Mouse (Mus musculus): Measurements from ENCODE around the gene Clta.

Clta gene

GRCm38 (mm10) chr4:44004126-44004525, at the start of gene Clta:
TSS of gene Clta (plus strand) at chr4:44004452.
- no peak for DNase-seq

GRCm38 (mm10) chr4:43957292-43957845, 46.9 kb upstream of the Clta start, which contains the start of gene Glipr2:
TSS of gene Glipr2 (plus strand) at chr4:43957401.
- peak in 1 of 2 experiments; percentile 41 for DNase-seq

GRCm38 (mm10) chr4:43957846-43958461, 46.3 kb upstream of the Clta start:
- no peak for DNase-seq

GRCm38 (mm10) chr4:43959523-43960179, 44.6 kb upstream of the Clta start:
- DNase-seq, result no peak

GRCm38 (mm10) chr4:43960207-43960606, 44.0 kb upstream of the Clta start:
- DNase-seq, result no peak

- DNase-seq, result no peak
These were observed 39.9 kb upstream of the Clta start for GRCm38 (mm10) chr4:43964326-43964833.

- DNase-seq, result no peak
These were observed 39.1 kb upstream of the Clta start for GRCm38 (mm10) chr4:43964951-43965684.

- DNase-seq, result no peak
These were observed 38.3 kb upstream of the Clta start for GRCm38 (mm10) chr4:43965856-43966535.

- DNase-seq, result peak; percentile 51 to 53
These were observed 35.6 kb upstream of the Clta start for GRCm38 (mm10) chr4:43968650-43969049.

- no peak for DNase-seq
These were observed 34.9 kb upstream of the Clta start for GRCm38 (mm10) chr4:43969373-43969772.

GRCm38 (mm10) chr4:43970393-43971330, 33.6 kb upstream of the Clta start:
- DNase-seq, result no peak

GRCm38 (mm10) chr4:43971541-43972136, 32.6 kb upstream of the Clta start:
- DNase-seq, result no peak

GRCm38 (mm10) chr4:43972137-43972591, 32.1 kb upstream of the Clta start:
- DNase-seq, result no peak

GRCm38 (mm10) chr4:43973526-43973981, 30.7 kb upstream of the Clta start:
- peak; percentile 22 to 33 for DNase-seq

- no peak for DNase-seq
These were observed 29.2 kb upstream of the Clta start for GRCm38 (mm10) chr4:43974914-43975616.

GRCm38 (mm10) chr4:43976223-43976740, 28.0 kb upstream of the Clta start:
- DNase-seq, result no peak

- no peak for DNase-seq
These were observed 25.5 kb upstream of the Clta start for GRCm38 (mm10) chr4:43978521-43979443.

GRCm38 (mm10) chr4:43979746-43980145, 24.5 kb upstream of the Clta start:
- peak; percentile 85 to 90 for DNase-seq

- DNase-seq, result no peak
These were observed 24.0 kb upstream of the Clta start for GRCm38 (mm10) chr4:43980236-43980635.

Data from cerebellum, postnatal 36 days (tissue).